Mouse (Mus musculus) CH12.LX (cell line): ENCODE measurements around the gene Ccdc183. TPM values are rescaled to one million over a fixed set of nuclear protein-coding genes. Genes with fewer than 3 reads are reported as not detected.

ENCODE experiments used
- DNase-seq: peaks from one replicate; pipeline ENCODE4 v3.0.0-alpha.2; 2013; ENCODE audit errors: extremely low read depth
- H3K27ac ChIP-seq: 2 replicates; pipeline ENCODE4 v1.5.1; 2012; ENCODE audit warnings: low read depth, mild to moderate bottlenecking, control low read depth, moderate library complexity; ENCODE audit not compliant: insufficient read depth
- H3K27me3 ChIP-seq: replicated peaks from 2 replicates; pipeline ENCODE3; 2012; ENCODE audit warnings: inconsistent platforms
- H3K36me3 ChIP-seq, 2 experiments: replicated peaks in 1 of 2; 2 replicates each; pipeline versions ENCODE3 to v1.6.1; 2012; ENCODE audit warnings: inconsistent platforms in 1 of 2, low read length in 1 of 2, mild to moderate bottlenecking in 1 of 2, mixed read lengths in 1 of 2, moderate library complexity in 1 of 2; ENCODE audit not compliant: control insufficient read depth in 1 of 2, insufficient read depth in 1 of 2
- H3K4me1 ChIP-seq, 2 experiments: 2 replicates each; pipeline ENCODE4 v1.6.1; 2012; ENCODE audit warnings: inconsistent platforms in 1 of 2, moderate library complexity in 1 of 2; ENCODE audit not compliant: insufficient read depth in 2 of 2, control insufficient read depth in 1 of 2
- H3K4me2 ChIP-seq: 2 replicates; pipeline ENCODE4 v1.6.1; 2012; ENCODE audit warnings: low read depth, mild to moderate bottlenecking, control low read depth; ENCODE audit not compliant: poor library complexity, insufficient read depth, severe bottlenecking
- H3K4me3 ChIP-seq, 3 experiments: fragments of 150-350 bp in 1 of 3; sonication (generic) in 1 of 3; replicated peaks in 1 of 3; 2 replicates each; pipeline versions ENCODE3 to v1.5.1; 2011 to 2012; ENCODE audit warnings: low read depth in 2 of 3, low read length in 2 of 3, mild to moderate bottlenecking in 2 of 3, moderate library complexity in 2 of 3, control low read depth in 1 of 3, improper control_type of control experiment in 1 of 3, inconsistent platforms in 1 of 3, mixed read lengths in 1 of 3; ENCODE audit not compliant: poor library complexity in 1 of 3
- H3K79me2 ChIP-seq: replicated peaks from 2 replicates; pipeline ENCODE4 v1.6.1; 2012; ENCODE audit warnings: mild to moderate bottlenecking, moderate library complexity; ENCODE audit not compliant: control insufficient read depth, poor library complexity, insufficient read depth, severe bottlenecking; ENCODE audit errors: extremely low read depth
- H3K9ac ChIP-seq: 2 replicates; pipeline ENCODE4 v1.6.1; 2012; ENCODE audit warnings: low read depth, mild to moderate bottlenecking, control low read depth, moderate library complexity; ENCODE audit not compliant: insufficient read depth
- H3K9me3 ChIP-seq: replicated peaks from 2 replicates; pipeline ENCODE3; 2012; ENCODE audit warnings: low read length, inconsistent platforms, mixed read lengths
- CHD2 ChIP-seq: IDR thresholded peaks from 2 replicates; pipeline ENCODE4 v1.6.1; 2011; ENCODE audit warnings: low read length, improper control_type of control experiment
- CTCF ChIP-seq, 2 experiments: IDR thresholded peaks in 1 of 2; conservative IDR thresholded peaks in 1 of 2; 2 replicates each; pipeline ENCODE4 v1.5.1; 2011 to 2012; ENCODE audit warnings: low read depth in 2 of 2, low read length in 2 of 2, improper control_type of control experiment in 1 of 2, inconsistent platforms in 1 of 2, mild to moderate bottlenecking in 1 of 2, moderate library complexity in 1 of 2
- ETS1 ChIP-seq: conservative IDR thresholded peaks from 2 replicates; pipeline ENCODE4 v1.6.1; 2012; ENCODE audit warnings: low read depth, mild to moderate bottlenecking, inconsistent platforms, low read length, improper control_type of control experiment, moderate library complexity
- HCFC1 ChIP-seq: IDR thresholded peaks from 2 replicates; pipeline ENCODE4 v1.6.1; 2012; ENCODE audit warnings: low read depth, mild to moderate bottlenecking, inconsistent platforms, low read length, improper control_type of control experiment
- IRF4 ChIP-seq: IDR thresholded peaks from 2 replicates; pipeline ENCODE4 v1.6.1; 2014; ENCODE audit warnings: low read depth, mild to moderate bottlenecking, inconsistent platforms, low read length, improper control_type of control experiment
- JUND ChIP-seq: conservative IDR thresholded peaks from 2 replicates; pipeline ENCODE4 v1.6.1; 2011; ENCODE audit warnings: low read depth, low read length, improper control_type of control experiment
- MAFK ChIP-seq: IDR thresholded peaks from 2 replicates; pipeline ENCODE4 v1.6.1; 2011; ENCODE audit warnings: low read length, improper control_type of control experiment; ENCODE audit not compliant: insufficient replicate concordance
- MAZ ChIP-seq: IDR thresholded peaks from 2 replicates; pipeline ENCODE4 v1.6.1; 2012; ENCODE audit warnings: low read depth, mild to moderate bottlenecking, inconsistent platforms, low read length, improper control_type of control experiment, moderate library complexity
- MEF2A ChIP-seq: IDR thresholded peaks from 2 replicates; pipeline ENCODE4 v1.6.1; 2014; ENCODE audit warnings: low read depth, mild to moderate bottlenecking, inconsistent platforms, low read length, improper control_type of control experiment, borderline replicate concordance
- MXI1 ChIP-seq: IDR thresholded peaks from 2 replicates; pipeline ENCODE4 v1.6.1; 2011; ENCODE audit warnings: mild to moderate bottlenecking, low read depth, low read length, improper control_type of control experiment
- POLR2A ChIP-seq: IDR thresholded peaks from 2 replicates; pipeline ENCODE4 v1.6.1; 2011; ENCODE audit warnings: low read depth, mild to moderate bottlenecking, improper control_type of control experiment, low read length
- POLR2AphosphoS2 ChIP-seq: IDR thresholded peaks from 2 replicates; pipeline ENCODE4 v1.6.1; 2011; ENCODE audit warnings: low read depth, low read length, improper control_type of control experiment
- RAD21 ChIP-seq: IDR thresholded peaks from 2 replicates; pipeline ENCODE4 v1.6.1; 2011; ENCODE audit warnings: low read depth, mild to moderate bottlenecking, low read length, improper control_type of control experiment, moderate library complexity
- SMC3 ChIP-seq: IDR thresholded peaks from 2 replicates; pipeline ENCODE4 v1.6.1; 2011; ENCODE audit warnings: low read depth, low read length, improper control_type of control experiment
- TCF12 ChIP-seq: IDR thresholded peaks from 2 replicates; pipeline ENCODE4 v1.6.1; 2014; ENCODE audit warnings: low read depth, mild to moderate bottlenecking, inconsistent platforms, low read length, improper control_type of control experiment
- USF2 ChIP-seq: conservative IDR thresholded peaks from 2 replicates; pipeline ENCODE4 v1.6.1; 2011; ENCODE audit warnings: low read depth, low read length, improper control_type of control experiment
- ZMIZ1 ChIP-seq: IDR thresholded peaks from 2 replicates; pipeline ENCODE4 v1.6.1; 2012; ENCODE audit warnings: low read depth, mild to moderate bottlenecking, inconsistent platforms, low read length, improper control_type of control experiment
- ZNF384 ChIP-seq: IDR thresholded peaks from 2 replicates; pipeline ENCODE4 v1.6.1; 2012; ENCODE audit warnings: low read depth, low read length, improper control_type of control experiment, inconsistent platforms
- dilution Hi-C: fragments of 300-500 bp; cut with MboI; formaldehyde crosslinking; loops from 2 replicates; pipeline ENCODE4 v1.14.3; 2020; ENCODE audit warnings: low sequenced_read_pairs; ENCODE audit not compliant: extremely low pct_unique_long_range_greater_than_20kb, extremely low pct_ligation_motif_present
- in situ Hi-C: fragments of 300-500 bp; cut with MboI; formaldehyde crosslinking; loops from 3 replicates; pipeline ENCODE4 v1.14.3; 2019; ENCODE audit warnings: low sequenced_read_pairs, low pct_ligation_motif_present, low pct_unique_long_range_greater_than_20kb, mixed read lengths
- polyA plus RNA-seq: library from polyadenylated mRNA; unstranded; fragments of >175 nt; gene quantifications from 2 replicates; pipeline ENCODE4 v1.2.1, GENCODE M21; 2012; ENCODE audit warnings: low read depth; ENCODE audit not compliant: insufficient read length
- total RNA-seq, 2 experiments: library from RNA; depleted of rRNA; stranded (reverse); fragments of 300-350 nt in 1 of 2; fragments of >200 nt in 1 of 2; gene quantifications; 2 replicates each; pipeline ENCODE4 v1.2.3; 2012 to 2014

The Ccdc183 gene
- total and polyA plus RNA-seq, 3 experiments, result 0.13 TPM; not detected in 2

GRCm38 (mm10) chr2:25652902-25653301 is 35.4 kb upstream of the Ccdc183 start, which contains the start of gene Lcn8:
TSS of gene Lcn8 (plus strand) at chr2:25653120.
- Histone ChIP-seq H3K9ac (no peak within 1 kb of the TSS), H3K27ac (no peak within 1 kb of the TSS), H3K4me3 (no peak within 1 kb of the TSS), H3K4me1 (peaks cover 5 to 9% of the 10 kb centered on the region in 2 experiments; a peak in 3 of 4 replicates), H3K4me2 (no peak within 1 kb of the TSS), H3K36me3 (no peaks in the 10 kb centered on the region), H3K79me2 (no peaks in the 10 kb centered on the region), H3K9me3 (no peaks in the 10 kb centered on the region), H3K27me3 (peaks cover 68% of the 10 kb centered on the region)
- TF ChIP-seq IRF4, result no peak
- no peak for TF ChIP-seq TCF12
- no peak for TF ChIP-seq HCFC1
- no peak for TF ChIP-seq ZMIZ1
- TF ChIP-seq SMC3, result no peak
- no peak for TF ChIP-seq POLR2A
- TF ChIP-seq CHD2, result no peak
- no peak for TF ChIP-seq ZNF384
- no peak for TF ChIP-seq RAD21
- TF ChIP-seq MEF2A, result no peak
- no peak for TF ChIP-seq MXI1
- no peak for TF ChIP-seq USF2
- TF ChIP-seq ETS1, result no peak
- no peak for TF ChIP-seq MAZ
- no peak for TF ChIP-seq POLR2AphosphoS2
- TF ChIP-seq MAFK, result no peak
- no peak for DNase-seq
- dilution Hi-C loops, result no loop called here
- in situ Hi-C loops, result no loop called here

- peaks cover 66% of the 10 kb centered on the region for H3K27me3 ChIP-seq
Measured at GRCm38 (mm10) chr2:25639890-25640289, 22.4 kb upstream of the Ccdc183 start.

More at GRCm38 (mm10) chr2:25639890-25640289, 22.4 kb upstream of the Ccdc183 start:
- in situ Hi-C loops, result no loop called here
- no peaks in the 10 kb centered on the region for H3K4me1 ChIP-seq
- H3K36me3 ChIP-seq, result no peaks in the 10 kb centered on the region
- H3K27ac ChIP-seq, result no peak overlapping the region
- peak; percentile 43 for DNase-seq
- H3K79me2 ChIP-seq, result no peaks in the 10 kb centered on the region
- H3K4me3 ChIP-seq, result no peak overlapping the region
- H3K9ac ChIP-seq, result no peak overlapping the region
- no peak for TF ChIP-seq JUND
- peak; percentile 30 for TF ChIP-seq RAD21
- peak; percentile 39 for TF ChIP-seq SMC3
- TF ChIP-seq CTCF (conservative IDR thresholded peaks at IDR 0.05 in 1 of 2, IDR thresholded peaks at IDR 0.05 in 1 of 2; ENCODE audit: low read depth in 2 of 2, low read length in 2 of 2), result peak; percentile 64 to 70
- H3K4me2 ChIP-seq, result no peak overlapping the region
- dilution Hi-C loops, result no loop called here
- H3K9me3 ChIP-seq, result no peaks in the 10 kb centered on the region
